Mouse (Mus musculus): ENCODE results near the gene Irs1. TPM values are rescaled to one million over a fixed set of nuclear protein-coding genes. Genes with fewer than 3 reads are reported as not detected.

Irs1 gene
- polyA plus RNA-seq, 1 experiment from 2014 or later = 8.4 TPM

DNA sequence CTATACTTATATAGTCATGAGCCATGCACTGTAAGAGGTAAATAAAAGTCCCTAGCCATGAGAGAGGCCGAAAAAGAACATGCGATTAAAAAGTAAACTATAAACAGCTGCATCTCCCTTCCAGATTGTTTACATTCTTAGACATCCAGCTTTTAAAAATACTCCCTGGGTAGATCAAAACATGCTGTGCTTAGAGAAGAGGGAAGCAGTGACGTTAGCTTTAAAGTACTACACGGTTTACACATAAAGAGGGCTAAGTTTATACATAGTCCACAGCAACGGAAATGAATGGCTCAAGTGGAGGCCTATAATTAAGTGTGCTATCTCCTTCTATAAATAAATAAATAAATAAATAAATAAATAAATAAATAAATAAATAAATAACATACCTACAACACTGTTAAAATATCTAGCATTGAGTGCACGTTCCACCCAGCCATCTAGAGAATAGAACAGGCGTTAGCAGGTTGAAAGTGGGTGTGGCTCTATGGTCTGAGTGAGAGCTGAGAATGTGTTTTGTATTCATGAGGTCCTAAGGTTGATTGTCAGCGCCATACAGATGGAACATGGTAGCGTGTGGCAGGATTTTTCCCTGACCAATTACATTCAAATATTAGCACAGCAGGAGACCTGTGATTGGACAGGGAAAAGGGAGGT is 37.3 kb downstream of the Irs1 start:
- 80% methylated on average over 9 of the region's 9 CpGs for WGBS (ENCODE audit: insufficient replicate concordance)
- Histone ChIP-seq H3K27me3 (ENCODE audit: control insufficient read depth, insufficient read depth, low read length) (no peaks in the 10 kb centered on the region), H3K27ac (ENCODE audit: low read depth, low read length) (no peak overlapping the region), H3K4me3 (ENCODE audit: low read depth, low read length) (no peak overlapping the region), H3K9ac (ENCODE audit: low read depth, low read length) (no peak overlapping the region), H3K4me1 (ENCODE audit: control insufficient read depth, insufficient read depth, low read length) (peaks cover 12% of the 10 kb centered on the region; the same call in 1 of the 2 replicates), H3K9me3 (replicated peaks; ENCODE audit: control insufficient read depth, low read length) (no peaks in the 10 kb centered on the region), H3K4me2 (no peak overlapping the region), H3K36me3 (ENCODE audit: control insufficient read depth, insufficient read depth, low read length) (no peaks in the 10 kb centered on the region)
- no peak for ATAC-seq (replicated peaks; ENCODE audit: insufficient number of reproducible peaks, low FRiP score, low TSS enrichment)

GRCm38 (mm10) chr1:82247221-82247951 is 43.8 kb downstream of the Irs1 start:
- H3K27ac ChIP-seq (ENCODE audit: low read depth, low read length) = no peak overlapping the region
- no peak overlapping the region for H3K4me3 ChIP-seq (ENCODE audit: low read depth, low read length)
- no peaks in the 10 kb centered on the region for H3K36me3 ChIP-seq (ENCODE audit: control insufficient read depth, insufficient read depth, low read length)
- H3K4me2 ChIP-seq = no peak overlapping the region
- no peaks in the 10 kb centered on the region for H3K4me1 ChIP-seq (ENCODE audit: control insufficient read depth, insufficient read depth, low read length)
- H3K9me3 ChIP-seq (replicated peaks; ENCODE audit: control insufficient read depth, low read length) = no peaks in the 10 kb centered on the region
- H3K27me3 ChIP-seq (ENCODE audit: control insufficient read depth, insufficient read depth, low read length) = no peaks in the 10 kb centered on the region
- WGBS (ENCODE audit: insufficient replicate concordance) = 64% methylated on average over 10 of the region's 10 CpGs
- no peak overlapping the region for H3K9ac ChIP-seq (ENCODE audit: low read depth, low read length)
- no peak for ATAC-seq (replicated peaks; ENCODE audit: insufficient number of reproducible peaks, low FRiP score, low TSS enrichment)

DNA sequence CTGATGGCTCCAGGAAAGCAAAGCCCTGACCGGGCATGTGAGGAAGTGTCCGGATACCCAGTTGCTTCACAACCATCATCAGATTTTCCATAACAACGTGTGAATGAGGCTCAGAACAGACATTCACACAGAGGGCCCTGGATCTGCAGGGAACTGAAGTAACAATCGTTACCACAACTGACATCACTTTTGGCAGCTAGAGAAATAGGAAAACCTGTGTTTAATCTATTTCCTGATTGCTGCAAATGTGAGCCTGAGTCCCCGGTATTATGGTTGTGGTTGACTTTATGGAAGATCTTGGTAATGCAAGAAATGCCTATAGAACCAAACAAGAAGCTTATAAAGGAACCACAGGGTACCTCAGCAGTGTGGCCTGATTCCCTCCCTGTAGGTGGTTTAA is 46.2 kb downstream of the Irs1 start:
- Histone ChIP-seq H3K27ac (ENCODE audit: low read depth, low read length) (no peak overlapping the region), H3K9me3 (replicated peaks; ENCODE audit: control insufficient read depth, low read length) (no peaks in the 10 kb centered on the region), H3K9ac (ENCODE audit: low read depth, low read length) (no peak overlapping the region), H3K4me1 (ENCODE audit: control insufficient read depth, insufficient read depth, low read length) (peaks cover 6% of the 10 kb centered on the region), H3K27me3 (ENCODE audit: control insufficient read depth, insufficient read depth, low read length) (no peaks in the 10 kb centered on the region), H3K36me3 (ENCODE audit: control insufficient read depth, insufficient read depth, low read length) (no peaks in the 10 kb centered on the region), H3K4me3 (ENCODE audit: low read depth, low read length) (no peak overlapping the region), H3K4me2 (no peak overlapping the region)
- 63% methylated on average over 5 of the region's 5 CpGs for WGBS (ENCODE audit: insufficient replicate concordance)
- no peak for ATAC-seq (replicated peaks; ENCODE audit: insufficient number of reproducible peaks, low FRiP score, low TSS enrichment)

DNA sequence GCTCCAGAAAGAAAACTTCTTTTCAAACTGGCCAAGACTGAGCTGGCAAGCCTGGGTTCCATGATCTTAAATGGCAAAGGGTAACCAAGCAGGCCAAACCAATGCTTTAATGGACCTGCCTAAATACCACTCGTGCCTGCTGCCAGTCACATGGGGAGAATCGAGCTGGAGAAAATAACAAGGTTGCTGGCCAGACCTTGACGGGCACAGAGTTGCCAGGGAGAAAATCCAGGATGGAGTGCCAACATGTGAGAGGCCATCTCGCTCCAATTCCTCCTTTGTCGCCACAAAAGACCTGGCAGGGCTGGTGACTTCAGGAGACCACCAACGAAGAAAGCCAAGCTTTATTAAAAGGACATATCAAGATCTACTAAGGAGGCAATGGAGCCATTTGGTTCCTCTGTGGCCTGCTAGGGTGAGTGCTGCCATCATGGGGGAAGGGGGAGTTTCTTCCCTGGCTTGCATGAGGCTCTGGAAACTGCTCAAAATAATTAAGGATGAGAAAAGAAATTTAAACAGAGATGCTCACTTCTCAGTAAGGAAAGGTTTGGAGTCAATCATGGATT is 47.9 kb downstream of the Irs1 start:
- H3K4me2 ChIP-seq = no peak overlapping the region
- H3K27ac ChIP-seq (ENCODE audit: low read depth, low read length) = no peak overlapping the region
- no peaks in the 10 kb centered on the region for H3K9me3 ChIP-seq (replicated peaks; ENCODE audit: control insufficient read depth, low read length)
- H3K36me3 ChIP-seq (ENCODE audit: control insufficient read depth, insufficient read depth, low read length) = no peaks in the 10 kb centered on the region
- H3K27me3 ChIP-seq (ENCODE audit: control insufficient read depth, insufficient read depth, low read length) = no peaks in the 10 kb centered on the region
- peaks cover 9% of the 10 kb centered on the region for H3K4me1 ChIP-seq (ENCODE audit: control insufficient read depth, insufficient read depth, low read length)
- H3K4me3 ChIP-seq (ENCODE audit: low read depth, low read length) = no peak overlapping the region
- 82% methylated on average over 6 of the region's 6 CpGs for WGBS (ENCODE audit: insufficient replicate concordance)
- H3K9ac ChIP-seq (ENCODE audit: low read depth, low read length) = no peak overlapping the region
- no peak for ATAC-seq (replicated peaks; ENCODE audit: insufficient number of reproducible peaks, low FRiP score, low TSS enrichment)

- peaks cover 9% of the 10 kb centered on the region for H3K4me1 ChIP-seq (ENCODE audit: control insufficient read depth, insufficient read depth, low read length)
- H3K36me3 ChIP-seq (ENCODE audit: control insufficient read depth, insufficient read depth, low read length) = peaks cover 5% of the 10 kb centered on the region
- H3K9me3 ChIP-seq (replicated peaks; ENCODE audit: control insufficient read depth, low read length) = no peaks in the 10 kb centered on the region
- no peak overlapping the region for H3K9ac ChIP-seq (ENCODE audit: low read depth, low read length)
- no peak for ATAC-seq (replicated peaks; ENCODE audit: insufficient number of reproducible peaks, low FRiP score, low TSS enrichment)
- no peak overlapping the region for H3K4me2 ChIP-seq
- WGBS (ENCODE audit: insufficient replicate concordance) = 62% methylated on average over 3 of the region's 3 CpGs
- H3K4me3 ChIP-seq (ENCODE audit: low read depth, low read length) = no peak overlapping the region
- H3K27me3 ChIP-seq (ENCODE audit: control insufficient read depth, insufficient read depth, low read length) = no peaks in the 10 kb centered on the region
- no peak overlapping the region for H3K27ac ChIP-seq (ENCODE audit: low read depth, low read length)
These were observed 51.6 kb downstream of the Irs1 start for GRCm38 (mm10) chr1:82239409-82240201.

DNA sequence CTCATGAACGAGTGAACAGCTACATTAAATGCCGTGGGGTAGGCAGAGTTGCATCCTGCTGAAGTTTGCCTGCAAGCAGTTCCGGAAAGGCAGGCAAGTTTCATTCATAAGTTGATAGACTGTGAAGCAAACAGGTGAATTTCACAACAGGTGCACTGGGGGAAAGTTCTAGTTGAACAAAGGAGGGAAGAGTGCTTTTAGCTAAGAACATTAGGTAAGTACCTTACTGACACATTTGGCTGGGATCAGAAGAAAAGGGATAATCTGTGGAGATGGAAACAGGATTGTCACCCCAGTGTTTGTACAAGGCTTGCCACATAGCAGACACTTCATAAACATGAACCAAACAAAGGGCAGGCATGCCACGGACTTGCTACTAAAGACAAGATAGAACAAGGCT is 53.0 kb downstream of the Irs1 start:
- Histone ChIP-seq H3K27ac (ENCODE audit: low read depth, low read length) (no peak overlapping the region), H3K9me3 (replicated peaks; ENCODE audit: control insufficient read depth, low read length) (no peaks in the 10 kb centered on the region), H3K36me3 (ENCODE audit: control insufficient read depth, insufficient read depth, low read length) (peaks cover 8% of the 10 kb centered on the region), H3K27me3 (ENCODE audit: control insufficient read depth, insufficient read depth, low read length) (no peaks in the 10 kb centered on the region), H3K4me3 (ENCODE audit: low read depth, low read length) (no peak overlapping the region), H3K9ac (ENCODE audit: low read depth, low read length) (no peak overlapping the region), H3K4me1 (ENCODE audit: control insufficient read depth, insufficient read depth, low read length) (peaks cover 9% of the 10 kb centered on the region), H3K4me2 (no peak overlapping the region)
- ATAC-seq (replicated peaks; ENCODE audit: insufficient number of reproducible peaks, low FRiP score, low TSS enrichment) = no peak
- 80% methylated on average over 4 of the region's 4 CpGs for WGBS (ENCODE audit: insufficient replicate concordance)

DNA sequence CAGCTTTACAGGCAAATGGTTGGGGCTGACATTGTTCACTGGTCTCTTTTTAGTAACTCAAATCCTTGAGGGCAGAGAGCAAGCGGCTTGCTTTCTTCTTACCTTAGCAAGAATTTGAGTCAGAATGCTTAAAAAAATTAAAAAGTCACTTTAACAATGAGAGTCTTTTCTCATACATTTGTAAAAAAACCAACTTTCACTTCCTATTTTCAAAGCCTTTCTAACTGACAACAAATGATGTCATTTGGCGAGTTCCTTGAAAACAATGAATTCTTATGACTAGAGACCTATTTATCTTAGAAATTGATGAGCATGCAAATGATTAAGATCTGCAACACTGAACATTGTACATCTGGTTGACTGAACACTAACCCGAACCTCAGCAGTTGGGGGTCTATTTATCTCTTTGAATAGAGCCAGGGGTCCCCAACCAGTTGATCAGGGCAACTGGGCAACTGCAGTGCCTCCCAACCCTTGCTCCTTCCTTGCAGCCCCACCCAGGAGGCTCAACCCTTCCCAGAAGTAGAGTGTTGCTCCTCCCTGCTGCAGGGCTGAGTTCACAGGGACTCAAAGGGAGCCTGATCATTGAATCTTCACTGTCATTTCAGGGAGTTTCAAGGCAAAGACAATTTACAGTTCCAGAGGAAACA is 55.6 kb downstream of the Irs1 start:
- ATAC-seq (replicated peaks; ENCODE audit: insufficient number of reproducible peaks, low FRiP score, low TSS enrichment) = no peak
- H3K4me1 ChIP-seq (ENCODE audit: control insufficient read depth, insufficient read depth, low read length) = peaks cover 7% of the 10 kb centered on the region
- no peak overlapping the region for H3K4me3 ChIP-seq (ENCODE audit: low read depth, low read length)
- 84% methylated on average over 3 of the region's 3 CpGs for WGBS (ENCODE audit: insufficient replicate concordance)
- peaks cover 8% of the 10 kb centered on the region for H3K36me3 ChIP-seq (ENCODE audit: control insufficient read depth, insufficient read depth, low read length)
- H3K4me2 ChIP-seq = no peak overlapping the region
- no peaks in the 10 kb centered on the region for H3K9me3 ChIP-seq (replicated peaks; ENCODE audit: control insufficient read depth, low read length)
- no peak overlapping the region for H3K27ac ChIP-seq (ENCODE audit: low read depth, low read length)
- H3K9ac ChIP-seq (ENCODE audit: low read depth, low read length) = no peak overlapping the region
- H3K27me3 ChIP-seq (ENCODE audit: control insufficient read depth, insufficient read depth, low read length) = no peaks in the 10 kb centered on the region

DNA sequence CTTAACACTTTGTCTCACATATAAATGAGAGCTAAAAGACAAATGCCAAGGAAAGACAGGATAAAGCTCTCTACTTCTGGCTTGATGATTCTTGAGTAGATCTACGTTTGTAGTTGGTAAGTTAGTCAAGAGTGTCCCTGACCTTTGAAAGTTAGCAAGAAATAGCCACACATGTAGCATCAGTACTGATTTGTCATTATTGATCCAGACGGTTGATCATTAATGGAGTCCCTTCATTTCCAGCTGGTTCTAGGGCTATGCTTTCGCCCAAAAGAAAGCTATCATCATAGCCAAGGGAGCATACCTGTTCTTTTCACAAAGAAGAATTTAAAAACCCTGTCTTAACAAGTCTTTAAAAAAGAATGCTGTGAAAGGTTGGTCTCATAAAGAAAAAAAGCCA is 56.6 kb downstream of the Irs1 start:
- peaks cover 8% of the 10 kb centered on the region for H3K36me3 ChIP-seq (ENCODE audit: control insufficient read depth, insufficient read depth, low read length)

More for the DNA sequence above, 56.6 kb downstream of the Irs1 start:
- H3K4me1 ChIP-seq (ENCODE audit: control insufficient read depth, insufficient read depth, low read length) = no peaks in the 10 kb centered on the region; the same call in 1 of the 2 replicates
- no peak overlapping the region for H3K4me2 ChIP-seq
- WGBS (ENCODE audit: insufficient replicate concordance) = 82% methylated on average over 3 of the region's 3 CpGs
- H3K9ac ChIP-seq (ENCODE audit: low read depth, low read length) = no peak overlapping the region
- no peak for ATAC-seq (replicated peaks; ENCODE audit: insufficient number of reproducible peaks, low FRiP score, low TSS enrichment)
- H3K27ac ChIP-seq (ENCODE audit: low read depth, low read length) = no peak overlapping the region
- H3K9me3 ChIP-seq (replicated peaks; ENCODE audit: control insufficient read depth, low read length) = no peaks in the 10 kb centered on the region
- H3K4me3 ChIP-seq (ENCODE audit: low read depth, low read length) = no peak overlapping the region
- H3K27me3 ChIP-seq (ENCODE audit: control insufficient read depth, insufficient read depth, low read length) = no peaks in the 10 kb centered on the region

All from heart, embryonic 11.5 days (tissue).